Comparison of ENCODE assay signal across 7 mouse cellular contexts in genomic region chr4:125413833-125414719, GRCm38 (mm10).
DNase-seq lines count a peak whose midpoint lies in the region; ATAC-seq and TF ChIP-seq lines count a peak whose summit lies in the region.

No protein-coding gene starts in this region.

- H3K27me3 ChIP-seq in limb, embryonic 11.5 days (ENCODE audit: control insufficient read depth, insufficient read depth, low read length), result no peaks in the 10 kb centered on the region
- peaks cover 37% of the 10 kb centered on the region; the same call in 1 of the 2 replicates for H3K27me3 ChIP-seq in limb, embryonic 10.5 days (ENCODE audit: low read depth, poor library complexity, severe bottlenecking)
- no peaks in the 10 kb centered on the region; the same call in 1 of the 2 replicates for H3K27me3 ChIP-seq in forebrain, embryonic 16.5 days (replicated peaks; ENCODE audit: control insufficient read depth, insufficient read depth, low read length)
- H3K27me3 ChIP-seq in heart, embryonic 11.5 days (ENCODE audit: control insufficient read depth, insufficient read depth, low read length), result peaks cover 3% of the 10 kb centered on the region; the same call in 1 of the 2 replicates

- no peak overlapping the region for H3K9ac ChIP-seq in limb, embryonic 11.5 days (ENCODE audit: low read length)
- H3K9ac ChIP-seq in forebrain, embryonic 16.5 days (replicated peaks; ENCODE audit: low read depth, low read length), result no peak overlapping the region
- H3K9ac ChIP-seq in heart, embryonic 11.5 days (ENCODE audit: low read depth, low read length), result no peak overlapping the region

- WGBS in limb, embryonic 11.5 days, result 77% methylated on average over 7 of the region's 7 CpGs
- WGBS in limb, embryonic 10.5 days, result 82% methylated on average over 7 of the region's 7 CpGs
- 78% methylated on average over 7 of the region's 7 CpGs for WGBS in forebrain, embryonic 16.5 days
- WGBS in olfactory bulb, adult 2 months, result 67% methylated on average over 7 of the region's 7 CpGs
- 68% methylated on average over 7 of the region's 7 CpGs for WGBS in heart, embryonic 11.5 days (ENCODE audit: insufficient replicate concordance)

- H3K36me3 ChIP-seq in limb, embryonic 11.5 days (ENCODE audit: control insufficient read depth, insufficient read depth, low read length), result no peaks in the 10 kb centered on the region
- H3K36me3 ChIP-seq in limb, embryonic 10.5 days, result no peaks in the 10 kb centered on the region
- H3K36me3 ChIP-seq in forebrain, embryonic 16.5 days (ENCODE audit: control insufficient read depth, insufficient read depth), result no peaks in the 10 kb centered on the region
- no peaks in the 10 kb centered on the region for H3K36me3 ChIP-seq in heart, embryonic 11.5 days (ENCODE audit: control insufficient read depth, insufficient read depth, low read length)

- no peak overlapping the region for H3K27ac ChIP-seq in limb, embryonic 11.5 days (replicated peaks; ENCODE audit: low read depth, low read length)
- H3K27ac ChIP-seq in limb, embryonic 10.5 days, result no peak overlapping the region
- H3K27ac ChIP-seq in forebrain, embryonic 16.5 days (ENCODE audit: low read length), result no peak overlapping the region
- H3K27ac ChIP-seq in olfactory bulb, adult 2 months (ENCODE audit: insufficient read depth, low read depth, low read length), result peak overlapping the region; percentile 0
- no peak overlapping the region for H3K27ac ChIP-seq in heart, embryonic 11.5 days (ENCODE audit: low read depth, low read length)

- no peak for DNase-seq in limb, embryonic 11.5 days (ENCODE audit: low spot score)
- no peak for DNase-seq in limb, embryonic 10.5 days (ENCODE audit: low spot score)
- DNase-seq in adrenal gland, postnatal 25 days, result peak; percentile 59

- ATAC-seq in limb, embryonic 11.5 days (ENCODE audit: insufficient number of reproducible peaks, low FRiP score, low TSS enrichment, low read depth), result peak; percentile 75; the same call in 1 of the 2 replicates
- peak; percentile 79 for ATAC-seq in forebrain, embryonic 16.5 days
- ATAC-seq in inflammation-experienced regulatory T-cells, adult 6 months, result no peak
- no peak for ATAC-seq in heart, embryonic 11.5 days (replicated peaks; ENCODE audit: insufficient number of reproducible peaks, low FRiP score, low TSS enrichment)

- no peak for TF ChIP-seq CTCF in olfactory bulb, adult 2 months (IDR thresholded peaks at IDR 0.05; ENCODE audit: insufficient read depth, low read depth, low read length)

- no peaks in the 10 kb centered on the region for H3K4me1 ChIP-seq in limb, embryonic 11.5 days (ENCODE audit: control insufficient read depth, insufficient read depth, low read length)
- H3K4me1 ChIP-seq in limb, embryonic 10.5 days, result peaks cover 32% of the 10 kb centered on the region
- peaks cover 8% of the 10 kb centered on the region; the same call in 1 of the 2 replicates for H3K4me1 ChIP-seq in forebrain, embryonic 16.5 days (replicated peaks; ENCODE audit: control insufficient read depth, insufficient read depth, low read length)
- H3K4me1 ChIP-seq in olfactory bulb, adult 2 months (ENCODE audit: control insufficient read depth, insufficient read depth, low read length), result peaks cover 9% of the 10 kb centered on the region
- no peaks in the 10 kb centered on the region for H3K4me1 ChIP-seq in heart, embryonic 11.5 days (ENCODE audit: control insufficient read depth, insufficient read depth, low read length)

- no peak overlapping the region for H3K4me3 ChIP-seq in limb, embryonic 11.5 days (ENCODE audit: low read depth, low read length)
- H3K4me3 ChIP-seq in limb, embryonic 10.5 days, result no peak overlapping the region
- no peak overlapping the region for H3K4me3 ChIP-seq in forebrain, embryonic 16.5 days (replicated peaks; ENCODE audit: low read length)
- no peak overlapping the region for H3K4me3 ChIP-seq in olfactory bulb, adult 2 months (ENCODE audit: insufficient read depth, low read depth, low read length)
- H3K4me3 ChIP-seq in heart, embryonic 11.5 days (ENCODE audit: low read depth, low read length), result no peak overlapping the region

- no peak overlapping the region for H3K4me2 ChIP-seq in limb, embryonic 11.5 days (ENCODE audit: low read depth, severe bottlenecking)
- no peak overlapping the region for H3K4me2 ChIP-seq in forebrain, embryonic 16.5 days (ENCODE audit: low read length)
- no peak overlapping the region for H3K4me2 ChIP-seq in heart, embryonic 11.5 days

- H3K9me3 ChIP-seq in limb, embryonic 11.5 days (ENCODE audit: control insufficient read depth, low read length), result no peaks in the 10 kb centered on the region
- no peaks in the 10 kb centered on the region for H3K9me3 ChIP-seq in limb, embryonic 10.5 days (replicated peaks)
- no peaks in the 10 kb centered on the region for H3K9me3 ChIP-seq in forebrain, embryonic 16.5 days (ENCODE audit: control insufficient read depth, low read length)
- no peaks in the 10 kb centered on the region for H3K9me3 ChIP-seq in heart, embryonic 11.5 days (replicated peaks; ENCODE audit: control insufficient read depth, low read length)

- TF ChIP-seq POLR2A in olfactory bulb, adult 2 months (IDR thresholded peaks at IDR 0.05; ENCODE audit: insufficient read depth, low read depth, low read length), result no peak

Comparison
In these comparisons a context has a peak if more than half of its experiments do, and no peak if none do; other contexts are left out.
1. ATAC-seq: peak in limb, embryonic 11.5 days (single experiment) and forebrain, embryonic 16.5 days (single experiment); none in inflammation-experienced regulatory T-cells, adult 6 months (single experiment) and heart, embryonic 11.5 days (single experiment).